Mouse (Mus musculus) C2C12 (cell line): Measurements from ENCODE around the gene Foxo4.

Experiments
- CTCF ChIP-seq: IDR thresholded peaks from one replicate; pipeline ENCODE4 v1.5.1; 2011; ENCODE audit not compliant: control insufficient read depth, insufficient read depth, insufficient read length
- MAX ChIP-seq: IDR thresholded peaks from one replicate; pipeline ENCODE4 v1.6.1; 2011; ENCODE audit warnings: mild to moderate bottlenecking, control low read depth

GRCm38 (mm10) chrX:101268025-101268754 is 13.9 kb downstream of the Foxo4 start, which contains the start of gene Il2rg:
- no peak for TF ChIP-seq CTCF
- TF ChIP-seq MAX = no peak
